Comparison of ENCODE assay signal across 22 mouse cellular contexts in genomic region chr6:91004157-91004556, GRCm38 (mm10). TPM values are rescaled to one million over a fixed set of nuclear protein-coding genes. Genes with fewer than 3 reads are reported as not detected.
DNase-seq lines count a peak whose midpoint lies in the region; ATAC-seq and TF ChIP-seq lines count a peak whose summit lies in the region.
"Had no signal": no experiment of that assay in that cellular context is flagged by ENCODE, and none has a peak within 500 bp of the region (broad histone marks: within the 10 kb centered on the region; RNA-seq: fewer than 3 reads in every experiment).

No protein-coding gene starts in this region.

- no peak for ATAC-seq in liver, embryonic 13.5 days (ENCODE audit: low read depth)
- no peak for ATAC-seq in liver, embryonic 16.5 days (ENCODE audit: low read depth)
- no peak for ATAC-seq in intestine, embryonic 15.5 days
- ATAC-seq: activated CD4-positive, CD25-positive, alpha-beta regulatory T cell, adult 4 months; CD4-positive, CD25-positive, alpha-beta regulatory T cell, adult 4 months; forebrain, embryonic 14.5 days; forebrain, postnatal 0 days had no signal

- intact Hi-C loops in left cerebral cortex, postnatal 36 days (cut with DNase I): no loop called here

- no peak for TF ChIP-seq EP300 in CH12.LX (IDR thresholded peaks at IDR 0.05; ENCODE audit: low read length)

- H3K27me3 ChIP-seq in CH12.LX (replicated peaks) (no peaks in the 10 kb centered on the region), E14TG2a.4 (ENCODE audit: insufficient read depth, low read length) (no peaks in the 10 kb centered on the region; the same call in 1 of the 2 replicates)
- no peaks in the 10 kb centered on the region for H3K27me3 ChIP-seq in liver, embryonic 13.5 days
- H3K27me3 ChIP-seq in liver, embryonic 16.5 days (ENCODE audit: control insufficient read depth, insufficient read depth, low read depth, low read length): no peaks in the 10 kb centered on the region
- no peaks in the 10 kb centered on the region for H3K27me3 ChIP-seq in intestine, embryonic 15.5 days (replicated peaks)
- H3K27me3 ChIP-seq: embryonic facial prominence, embryonic 15.5 days; hindbrain, embryonic 12.5 days; hindbrain, embryonic 15.5 days had no signal

- no peak overlapping the region for H3K27ac ChIP-seq in CH12.LX (ENCODE audit: insufficient read depth, low read depth)
- peak overlapping the region; percentile 84 for H3K27ac ChIP-seq in liver, embryonic 13.5 days
- peak overlapping the region; percentile 0; the same call in 1 of the 2 replicates for H3K27ac ChIP-seq in liver, embryonic 16.5 days (ENCODE audit: low read length)
- H3K27ac ChIP-seq in intestine, embryonic 15.5 days: no peak overlapping the region
- H3K27ac ChIP-seq: embryonic facial prominence, embryonic 12.5 days; embryonic facial prominence, embryonic 15.5 days; gastrocnemius, adult 2 months; hindbrain, embryonic 12.5 days; hindbrain, embryonic 15.5 days had no signal

- DNase-seq in CH12.LX (ENCODE audit: extremely low read depth): no peak
- no peak for DNase-seq in liver, embryonic 13.5 days
- DNase-seq in left cerebral cortex, postnatal 36 days (ENCODE audit: low spot score in 2 of 2): no peak
- DNase-seq: adrenal gland, adult 8-10 months; adrenal gland, postnatal 36 days; cerebellum, adult 18-20 months; cerebellum, adult 9-10 months; forebrain, postnatal 0 days; gastrocnemius, postnatal 14 days; heart, adult 11 months had no signal

- TF ChIP-seq RAD21 in CH12.LX (IDR thresholded peaks at IDR 0.05; ENCODE audit: low read depth, low read length): no peak

- dilution Hi-C loops in CH12.LX (cut with MboI; ENCODE audit: extremely low pct_ligation_motif_present, extremely low pct_unique_long_range_greater_than_20kb, low sequenced_read_pairs): no loop called here

- H3K4me2 ChIP-seq in CH12.LX (ENCODE audit: insufficient read depth, low read depth, poor library complexity, severe bottlenecking): no peak overlapping the region
- H3K4me2 ChIP-seq in liver, embryonic 13.5 days: peak overlapping the region; percentile 47
- 0 out of 2 replicates have a peak overlapping the region, but pooled peaks have one; percentile 19 for H3K4me2 ChIP-seq in liver, embryonic 16.5 days (ENCODE audit: low read depth, low read length)
- no peak overlapping the region for H3K4me2 ChIP-seq in intestine, embryonic 15.5 days (replicated peaks)
- H3K4me2 ChIP-seq: embryonic facial prominence, embryonic 12.5 days; embryonic facial prominence, embryonic 15.5 days; heart, embryonic 11.5 days; hindbrain, embryonic 12.5 days; hindbrain, embryonic 15.5 days had no signal

- no peaks in the 10 kb centered on the region for H3K79me2 ChIP-seq in CH12.LX (replicated peaks; ENCODE audit: control insufficient read depth, extremely low read depth, insufficient read depth, poor library complexity, severe bottlenecking)

- in situ Hi-C loops in CH12.LX (cut with MboI; ENCODE audit: low pct_ligation_motif_present, low pct_unique_long_range_greater_than_20kb, low sequenced_read_pairs): no loop called here

- TF ChIP-seq POLR2A in CH12.LX (IDR thresholded peaks at IDR 0.05; ENCODE audit: low read depth, low read length): no peak

- H3K4me1 ChIP-seq in CH12.LX (ENCODE audit: control insufficient read depth in 1 of 2, insufficient read depth in 2 of 2) (peaks cover 9 to 16% of the 10 kb centered on the region in 2 experiments), E14TG2a.4 (replicated peaks; ENCODE audit: low read depth, low read length) (peaks cover 42% of the 10 kb centered on the region)
- peaks cover 99% of the 10 kb centered on the region for H3K4me1 ChIP-seq in liver, embryonic 13.5 days (replicated peaks)
- peaks cover 61% of the 10 kb centered on the region for H3K4me1 ChIP-seq in liver, embryonic 16.5 days (ENCODE audit: control insufficient read depth, low read depth, low read length)
- peaks cover 10% of the 10 kb centered on the region; the same call in 1 of the 2 replicates for H3K4me1 ChIP-seq in intestine, embryonic 15.5 days (replicated peaks)

- 77% methylated on average over 2 of the region's 2 CpGs for WGBS in liver, embryonic 13.5 days (ENCODE audit: insufficient replicate concordance)
- 71% methylated on average over 2 of the region's 2 CpGs for WGBS in liver, embryonic 16.5 days (ENCODE audit: insufficient replicate concordance)
- WGBS in intestine, embryonic 15.5 days: 83% methylated on average over 2 of the region's 2 CpGs

- no peak overlapping the region for H3K9ac ChIP-seq in CH12.LX (ENCODE audit: insufficient read depth, low read depth)
- H3K9ac ChIP-seq in liver, embryonic 13.5 days: peak overlapping the region; percentile 48; the same call in 1 of the 2 replicates
- no peak overlapping the region for H3K9ac ChIP-seq in liver, embryonic 16.5 days (ENCODE audit: low read depth, low read length)
- no peak overlapping the region for H3K9ac ChIP-seq in intestine, embryonic 15.5 days
- H3K9ac ChIP-seq: embryonic facial prominence, embryonic 12.5 days; embryonic facial prominence, embryonic 15.5 days; forebrain, postnatal 0 days; hindbrain, embryonic 12.5 days; hindbrain, embryonic 15.5 days had no signal

- no peaks in the 10 kb centered on the region for H3K9me3 ChIP-seq in CH12.LX (replicated peaks; ENCODE audit: low read length)
- H3K9me3 ChIP-seq in E14TG2a.4 (ENCODE audit: low read length): no peaks in the 10 kb centered on the region
- H3K9me3 ChIP-seq in liver, embryonic 13.5 days (replicated peaks): no peaks in the 10 kb centered on the region
- H3K9me3 ChIP-seq in liver, embryonic 16.5 days (replicated peaks; ENCODE audit: control insufficient read depth, low read length): no peaks in the 10 kb centered on the region
- H3K9me3 ChIP-seq in intestine, embryonic 15.5 days: no peaks in the 10 kb centered on the region
- H3K9me3 ChIP-seq: embryonic facial prominence, embryonic 12.5 days; embryonic facial prominence, embryonic 15.5 days; hindbrain, embryonic 12.5 days; hindbrain, embryonic 15.5 days had no signal

- H3K36me3 ChIP-seq in CH12.LX (replicated peaks in 1 of 2; ENCODE audit: control insufficient read depth in 1 of 2, insufficient read depth in 1 of 2, low read length in 1 of 2): no peaks in the 10 kb centered on the region
- no peaks in the 10 kb centered on the region for H3K36me3 ChIP-seq in E14TG2a.4 (ENCODE audit: insufficient read depth, low read length)
- no peaks in the 10 kb centered on the region for H3K36me3 ChIP-seq in liver, embryonic 13.5 days
- no peaks in the 10 kb centered on the region for H3K36me3 ChIP-seq in liver, embryonic 16.5 days (ENCODE audit: control insufficient read depth, insufficient read depth)
- H3K36me3 ChIP-seq in intestine, embryonic 15.5 days: no peaks in the 10 kb centered on the region
- H3K36me3 ChIP-seq: embryonic facial prominence, embryonic 12.5 days; embryonic facial prominence, embryonic 15.5 days; hindbrain, embryonic 12.5 days; hindbrain, embryonic 15.5 days had no signal

- H3K4me3 ChIP-seq in CH12.LX (replicated peaks in 1 of 3; ENCODE audit: low read depth in 2 of 3, low read length in 2 of 3, poor library complexity in 1 of 3) (no peak overlapping the region), E14TG2a.4 (replicated peaks; ENCODE audit: low read length) (peak overlapping the region; percentile 39)
- peak overlapping the region; percentile 21 for H3K4me3 ChIP-seq in liver, embryonic 13.5 days (replicated peaks)
- no peak overlapping the region for H3K4me3 ChIP-seq in liver, embryonic 16.5 days (ENCODE audit: low read depth, low read length)
- no peak overlapping the region for H3K4me3 ChIP-seq in intestine, embryonic 15.5 days (replicated peaks)
- H3K4me3 ChIP-seq: embryonic facial prominence, embryonic 12.5 days; embryonic facial prominence, embryonic 15.5 days; gastrocnemius, adult 2 months; hindbrain, embryonic 12.5 days; hindbrain, embryonic 15.5 days had no signal

- no peak for TF ChIP-seq CTCF in CH12.LX (conservative IDR thresholded peaks at IDR 0.05 in 1 of 2, IDR thresholded peaks at IDR 0.05 in 1 of 2; ENCODE audit: low read depth in 2 of 2, low read length in 2 of 2)
- TF ChIP-seq CTCF in E14TG2a.4 (conservative IDR thresholded peaks at IDR 0.05; ENCODE audit: low read length): no peak

TF ChIP-seq in CH12.LX, 34 proteins besides CTCF, POLR2A, EP300 and RAD21:
- TF ChIP-seq ZKSCAN1 (IDR thresholded peaks at IDR 0.05; ENCODE audit: borderline replicate concordance, low read depth, low read length) (peak; percentile 58), USF2 (conservative IDR thresholded peaks at IDR 0.05; ENCODE audit: low read depth, low read length) (no peak)
TF ChIP-seq in CH12.LX: peak in this region for 1.

RNA-seq across cellular contexts. Expression of gene Iqsec1, which starts 15.7 kb away (rescaled TPM):
- total RNA-seq in CH12.LX (2012; rRNA removed): 62.4 and 83.5 TPM in 2 replicates
- total RNA-seq in CH12.LX (2014; rRNA removed): 11.2 and 17.0 TPM in 2 replicates
- 75.8 and 90.4 TPM in 2 replicates for polyA plus RNA-seq in CH12.LX (2012; ENCODE audit: insufficient read length, low read depth)
- 2.6 and 3.4 TPM in 2 replicates for polyA plus RNA-seq in liver, embryonic 13.5 days (2015; fragmentation: Nextera tagmentation; extraction: Ambion mirVana)
- polyA plus RNA-seq in liver, embryonic 16.5 days (2015; fragmentation: Nextera tagmentation; extraction: Ambion mirVana): 3.1 and 3.6 TPM in 2 replicates
- polyA plus RNA-seq in intestine, embryonic 15.5 days (2015; fragmentation: Nextera tagmentation; extraction: Ambion mirVana): 8.7 and 11.6 TPM in 2 replicates
- total RNA-seq in left cerebral cortex, postnatal 36 days (2021): 100 to 1,000 TPM; 352 to 390 TPM

Comparison
In these comparisons a context has a peak if more than half of its experiments do, and no peak if none do; other contexts are left out.
1. H3K4me3 ChIP-seq: peak in E14TG2a.4 (single experiment) and liver, embryonic 13.5 days (single experiment); none in CH12.LX (0 of 3), liver, embryonic 16.5 days (single experiment) and intestine, embryonic 15.5 days (single experiment).
2. H3K27ac ChIP-seq: peak in liver, embryonic 13.5 days (single experiment) and liver, embryonic 16.5 days (single experiment); none in CH12.LX (single experiment) and intestine, embryonic 15.5 days (single experiment).
3. H3K4me2 ChIP-seq: peak in liver, embryonic 13.5 days (single experiment) and liver, embryonic 16.5 days (single experiment); none in CH12.LX (single experiment) and intestine, embryonic 15.5 days (single experiment).